Mouse (Mus musculus) duodenum, adult 2 months (tissue): Measurements from ENCODE around the gene Upb1. TPM values are rescaled to one million over a fixed set of nuclear protein-coding genes. Genes with fewer than 3 reads are reported as not detected.

Experiments
- polyA plus RNA-seq: library from polyadenylated mRNA; depleted of rRNA; stranded (reverse); fragments of >200 nt; gene quantifications from 2 replicates; pipeline ENCODE4 v1.2.3, GENCODE M21; 2012; ENCODE audit warnings: low replicate concordance; rRNA removed

Gene Upb1
- polyA plus RNA-seq = 2.4 TPM in 2 replicates

GRCm38 (mm10) chr10:75400958-75401357 lies at the start of gene Upb1:
Gene Upb1, plus strand, starts transcription at chr10:75401115.

Other genes with a start within 250 kb of the Upb1 start
- 19.6 and 37.9 TPM in 2 replicates for gene Specc1l, start 189.0 kb upstream of the Upb1 start, polyA plus RNA-seq
- 6.0 and 7.1 TPM in 2 replicates for gene Adora2a, start 84.2 kb upstream of the Upb1 start, polyA plus RNA-seq
- gene Snrpd3, start 116.4 kb downstream of the Upb1 start, polyA plus RNA-seq = 1.7 and 4.1 TPM in 2 replicates
- gene Gucd1, start 116.9 kb downstream of the Upb1 start, polyA plus RNA-seq = 150 and 217 TPM in 2 replicates
- 1.2 and 2.3 TPM in 2 replicates for gene Lrrc75b, start 159.2 kb downstream of the Upb1 start, polyA plus RNA-seq
- gene Ggt1, start 160.5 kb downstream of the Upb1 start, polyA plus RNA-seq = 547 and 933 TPM in 2 replicates
- gene Ggt5, start 188.2 kb downstream of the Upb1 start, polyA plus RNA-seq = 26.8 and 33.3 TPM in 2 replicates
- gene Susd2, start 242.9 kb downstream of the Upb1 start, polyA plus RNA-seq = 13.4 and 185 TPM in 2 replicates